Mouse (Mus musculus) brain, adult 10 weeks (tissue): Measurements from ENCODE around the gene Slc18b1. TPM values are rescaled to one million over a fixed set of nuclear protein-coding genes. Genes with fewer than 3 reads are reported as not detected.

Experiments
- polyA plus RNA-seq: library from polyadenylated mRNA; stranded (reverse); fragments of 350-450 nt; fragmentation: Illumina TruSeq; extraction: RNeasy Lipid Tissue Mini Kit (QIAGEN cat#74804); gene quantifications from one replicate; pipeline ENCODE4 v1.2.3, GENCODE M21; 2015; ENCODE audit warnings: low read depth, low replicate concordance

The Slc18b1 gene
- 18.0 TPM for polyA plus RNA-seq

DNA sequence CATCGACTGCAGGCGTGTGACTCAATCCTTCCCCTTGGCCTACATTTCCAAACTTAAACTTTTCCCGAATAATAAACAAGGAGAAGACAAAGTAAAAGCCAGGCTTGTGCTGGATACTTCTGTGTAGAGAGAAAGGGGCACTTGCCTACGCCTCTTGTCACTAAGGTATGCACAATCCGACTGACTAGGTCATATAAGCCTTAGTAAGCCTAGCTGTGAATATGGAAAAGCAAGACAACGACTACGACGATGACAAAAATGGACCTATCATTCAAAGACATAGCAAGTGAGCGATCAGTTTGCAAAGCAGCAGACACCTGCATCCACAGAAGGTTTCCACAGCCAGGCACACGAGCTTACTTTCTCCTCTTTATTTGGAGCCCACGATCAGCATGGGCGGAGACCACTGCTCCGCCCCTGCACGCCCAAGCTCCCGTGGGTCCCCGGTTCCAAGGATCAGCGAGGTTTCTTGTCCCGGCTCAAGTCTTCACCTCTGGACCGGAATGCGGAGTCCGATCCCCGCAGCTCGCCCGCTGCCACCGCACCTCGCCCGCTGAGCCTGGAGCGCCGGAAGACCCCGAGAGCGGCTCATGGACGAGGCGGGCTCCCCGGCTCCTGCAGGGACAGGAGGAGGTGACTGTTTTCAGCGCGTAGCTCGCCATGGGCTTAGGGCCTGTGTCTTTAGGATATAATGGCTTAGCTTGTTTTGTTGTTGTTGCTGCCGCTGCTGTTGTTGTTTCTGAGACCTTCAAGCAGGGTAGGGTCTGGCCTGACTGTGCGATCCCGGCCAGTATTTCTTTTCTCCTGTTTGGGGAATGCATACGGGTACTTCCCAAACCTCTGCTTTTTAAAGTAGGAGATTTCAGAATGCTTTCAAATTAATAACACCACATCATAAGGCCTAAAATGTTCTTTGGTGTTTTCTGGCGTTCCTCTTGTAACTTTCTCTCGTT is at the start of gene Slc18b1:
Gene Slc18b1 (plus strand): TSS at position 436 of the 953 bp plus-strand sequence.

DNA sequence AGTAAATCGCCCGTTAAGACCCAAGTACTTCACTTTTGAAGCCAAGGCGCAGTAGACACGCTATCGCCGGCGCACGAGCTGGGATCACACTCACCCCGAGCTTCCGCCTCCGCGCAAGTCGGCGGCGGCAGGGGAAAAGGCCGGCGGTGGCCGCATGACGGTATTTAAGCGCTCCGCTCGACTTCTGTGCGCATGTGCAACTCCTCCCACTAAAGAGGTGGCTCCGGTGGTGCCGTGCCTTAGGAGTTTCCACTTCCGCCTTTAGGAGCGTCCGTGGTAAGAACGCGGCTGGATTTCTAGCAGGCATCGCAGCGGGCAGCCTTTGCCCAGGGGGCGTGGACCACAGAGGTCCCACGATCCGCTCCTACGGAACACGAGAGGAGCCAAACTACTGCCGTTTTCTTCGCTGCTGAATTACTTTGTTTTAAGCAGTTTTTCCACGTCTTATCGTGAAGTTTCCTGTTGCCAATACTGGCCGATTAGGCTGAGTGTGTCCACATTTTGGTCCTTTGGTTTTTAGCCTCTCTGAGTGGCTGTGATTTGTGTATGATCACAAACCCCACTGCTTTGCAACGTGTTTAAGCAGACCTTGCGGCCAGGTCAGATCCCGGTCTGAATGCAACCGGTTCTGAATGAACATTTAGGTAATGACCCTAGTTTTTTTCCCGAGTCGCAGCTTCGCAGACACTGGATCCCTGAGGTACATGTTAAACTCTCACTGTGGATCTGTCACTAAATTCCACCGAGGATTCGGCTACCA is 9.5 kb upstream of the Slc18b1 start, which contains the start of gene Rps12:
Gene Rps12 (minus strand): TSS at position 214 of the 760 bp plus-strand sequence.

DNA sequence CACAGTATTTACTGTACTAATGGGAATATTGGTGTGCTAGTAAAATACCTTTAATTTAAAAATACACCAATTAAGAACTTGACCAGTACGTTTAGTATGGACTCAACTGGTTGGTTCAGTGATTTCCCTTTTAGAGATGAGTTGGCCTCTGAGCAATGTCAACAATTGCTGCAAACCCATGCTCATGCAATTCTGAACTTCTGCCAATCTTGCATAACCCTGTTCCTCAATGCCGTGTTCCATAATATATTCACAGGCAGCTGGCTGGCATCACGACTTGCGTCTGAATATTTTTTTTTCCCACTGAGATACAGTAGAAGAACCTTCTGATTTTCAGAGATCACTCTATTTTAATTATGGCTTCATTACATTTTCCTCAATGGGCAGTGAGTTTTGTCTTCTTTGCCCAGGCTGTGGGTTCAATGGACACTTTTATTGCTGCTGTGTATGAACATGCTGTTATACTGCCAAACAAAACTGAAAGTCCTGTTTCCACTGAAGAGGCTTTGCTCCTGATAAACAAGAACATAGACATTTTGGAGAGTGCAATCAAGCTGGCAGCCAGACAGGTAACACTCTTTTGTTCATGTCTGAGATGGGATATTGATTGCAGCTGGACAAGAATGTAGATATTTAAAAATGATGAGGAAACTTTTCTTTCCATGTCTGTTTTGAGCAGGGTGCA is 54.6 kb downstream of the Slc18b1 start, which contains the start of gene Vnn3:
Gene Vnn3 (plus strand): TSS at position 235 of the 685 bp plus-strand sequence.

Other genes with a start within 250 kb of the Slc18b1 start
- gene Rps12, start 9.7 kb upstream of the Slc18b1 start, polyA plus RNA-seq, result 1,204 TPM
- not detected for gene Vnn3, start 54.5 kb downstream of the Slc18b1 start, polyA plus RNA-seq
- gene Vnn1, start 97.7 kb downstream of the Slc18b1 start, polyA plus RNA-seq, result 0.24 TPM
- gene Taar1, start 123.4 kb downstream of the Slc18b1 start, polyA plus RNA-seq, result not detected
- gene Taar2, start 141.6 kb downstream of the Slc18b1 start, polyA plus RNA-seq, result not detected
- not detected for gene Taar3, start 152.6 kb downstream of the Slc18b1 start, polyA plus RNA-seq
- gene Taar4, start 163.5 kb downstream of the Slc18b1 start, polyA plus RNA-seq, result not detected
- gene Taar5, start 173.7 kb downstream of the Slc18b1 start, polyA plus RNA-seq, result not detected
- gene Taar6, start 188.7 kb downstream of the Slc18b1 start, polyA plus RNA-seq, result not detected
- not detected for gene Taar7a, start 196.5 kb downstream of the Slc18b1 start, polyA plus RNA-seq
- not detected for gene Taar7b, start 203.0 kb downstream of the Slc18b1 start, polyA plus RNA-seq
- gene Taar7d, start 230.2 kb downstream of the Slc18b1 start, polyA plus RNA-seq, result not detected
- gene Taar7e, start 240.6 kb downstream of the Slc18b1 start, polyA plus RNA-seq, result not detected